ENCODE assay signal across 1 mouse cellular context in genomic region chr2:25258887-25259286, GRCm38 (mm10).
A peak's percentile ranks its signal among the peaks of the same experiment; 100 is the strongest.
TF ChIP-seq lines count a peak whose summit lies in the region.

No protein-coding gene starts in this region.

TF ChIP-seq in MEL, 35 proteins besides CTCF, POLR2A, EP300 and RAD21:
- TF ChIP-seq ZKSCAN1 (IDR thresholded peaks at IDR 0.05; ENCODE audit: low read depth, low read length) (no peak), UBTF (IDR thresholded peaks at IDR 0.05; ENCODE audit: borderline replicate concordance, insufficient read depth, low read depth, low read length) (no peak), SMC3 (IDR thresholded peaks at IDR 0.05; ENCODE audit: low read depth, low read length) (peak; percentile 73), POLR2AphosphoS2 (IDR thresholded peaks at IDR 0.05; ENCODE audit: low read length) (no peak), TCF12 (IDR thresholded peaks at IDR 0.05; ENCODE audit: low read depth, low read length) (no peak), MYB (IDR thresholded peaks at IDR 0.05; ENCODE audit: low read depth, low read length) (no peak), MXI1 (IDR thresholded peaks at IDR 0.05; ENCODE audit: low read depth, low read length) (no peak), JUND (IDR thresholded peaks at IDR 0.05; ENCODE audit: low read depth, low read length) (no peak), SIN3A (IDR thresholded peaks at IDR 0.05; ENCODE audit: low read length) (peak; percentile 52; the same call in 1 of the 2 replicates), TBP (IDR thresholded peaks at IDR 0.05; ENCODE audit: low read depth, low read length) (no peak), MYC (IDR thresholded peaks at IDR 0.05; ENCODE audit: low read depth, low read length) (no peak), ZC3H11A (IDR thresholded peaks at IDR 0.05; ENCODE audit: low read depth, low read length) (peak; percentile 80)
